ENCODE assay signal across 1 mouse cellular context in the genomic region with DNA sequence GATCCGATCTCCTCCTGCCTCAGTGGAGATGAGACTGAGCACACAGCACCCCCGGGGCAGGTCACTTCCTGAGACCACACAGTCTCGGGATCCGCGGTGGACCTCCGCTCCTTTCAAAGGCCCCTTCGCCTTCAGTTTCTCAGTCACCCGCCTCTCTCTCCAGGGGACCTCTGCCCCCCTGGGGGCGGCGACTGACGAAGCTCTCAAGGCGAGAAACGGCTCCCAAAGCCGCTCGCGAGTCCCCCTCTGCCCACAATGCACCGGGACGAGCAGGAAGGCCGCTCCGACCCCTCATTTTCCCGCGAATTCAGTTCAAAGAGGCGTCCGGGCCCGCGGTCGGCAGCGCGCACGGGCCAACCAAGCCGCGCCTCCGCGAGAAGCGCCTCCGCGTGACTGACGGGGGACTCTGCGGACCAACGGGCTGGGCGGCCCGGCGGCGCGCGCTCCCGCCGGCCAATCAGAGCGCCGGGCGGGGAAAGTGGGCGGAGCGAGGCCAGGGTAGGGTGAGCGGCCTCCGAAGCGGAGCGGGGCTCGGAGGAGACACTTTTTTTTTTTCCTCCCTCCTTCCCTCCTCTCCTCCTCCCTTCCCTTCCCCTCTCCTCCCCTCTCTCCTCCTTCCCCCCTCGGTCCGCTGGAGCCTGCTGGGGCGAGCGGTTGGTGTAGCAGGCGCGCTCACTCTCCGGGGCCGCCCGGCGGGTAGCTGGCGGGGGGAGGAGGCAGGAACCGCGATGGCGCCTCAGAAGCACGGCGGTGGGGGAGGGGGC.
TF ChIP-seq lines count a peak whose summit lies in the region.

A gene (plus strand): TSS at position 515 of the 764 bp plus-strand sequence.

TF ChIP-seq in MEL, 35 proteins besides CTCF, POLR2A, EP300 and RAD21 (continued from another document):
- TF ChIP-seq ELF1 (IDR thresholded peaks at IDR 0.05; ENCODE audit: low read depth, low read length) (peak; percentile 66), POLR2AphosphoS5 (IDR thresholded peaks at IDR 0.05; ENCODE audit: borderline replicate concordance, low read depth, low read length) (0 out of 2 replicates have a peak, but pooled peaks have one; percentile 36), CHD1 (IDR thresholded peaks at IDR 0.05; ENCODE audit: low read depth, low read length) (no peak), NELFE (IDR thresholded peaks at IDR 0.05; ENCODE audit: low read depth, low read length) (peak; percentile 91), USF1 (IDR thresholded peaks at IDR 0.05; ENCODE audit: low read depth, low read length) (peak; percentile 92), NRF1 (IDR thresholded peaks at IDR 0.05; ENCODE audit: insufficient read depth, low read depth, low read length, poor library complexity, severe bottlenecking) (no peak; the same call in 1 of the 2 replicates), MAX (IDR thresholded peaks at IDR 0.05; ENCODE audit: low read length) (peak; percentile 86), MYB (IDR thresholded peaks at IDR 0.05; ENCODE audit: low read depth, low read length) (no peak), GATA1 (IDR thresholded peaks at IDR 0.05; ENCODE audit: low read depth, low read length) (no peak), CHD2 (IDR thresholded peaks at IDR 0.05; ENCODE audit: low read length) (no peak; the same call in 1 of the 2 replicates), MXI1 (IDR thresholded peaks at IDR 0.05; ENCODE audit: low read depth, low read length) (peak; percentile 73), ZKSCAN1 (IDR thresholded peaks at IDR 0.05; ENCODE audit: low read depth, low read length) (no peak), USF2 (IDR thresholded peaks at IDR 0.05; ENCODE audit: borderline replicate concordance in 1 of 2, insufficient read depth in 1 of 2, low read depth in 1 of 2, low read length in 2 of 2) (no peak), TCF12 (IDR thresholded peaks at IDR 0.05; ENCODE audit: low read depth, low read length) (peak; percentile 22; the same call in 1 of the 2 replicates)
